Mouse (Mus musculus) heart, postnatal 0 days (tissue): Measurements from ENCODE around the gene Cd24a.

Source experiments
- CTCF ChIP-seq: IDR thresholded peaks from 2 replicates; pipeline ENCODE4 v1.5.1; 2016; ENCODE audit warnings: antibody characterized with exemption, control low read depth, low read depth
- EP300 ChIP-seq: IDR thresholded peaks from 2 replicates; pipeline ENCODE4 v1.6.1; 2016; ENCODE audit warnings: antibody characterized with exemption, low read depth

GRCm38 (mm10) chr10:43559313-43559712 is 18.8 kb upstream of the Cd24a start:
- no peak for TF ChIP-seq CTCF
- TF ChIP-seq EP300, result no peak
